13 mouse cellular contexts compared by ENCODE assay signal in the genomic region with DNA sequence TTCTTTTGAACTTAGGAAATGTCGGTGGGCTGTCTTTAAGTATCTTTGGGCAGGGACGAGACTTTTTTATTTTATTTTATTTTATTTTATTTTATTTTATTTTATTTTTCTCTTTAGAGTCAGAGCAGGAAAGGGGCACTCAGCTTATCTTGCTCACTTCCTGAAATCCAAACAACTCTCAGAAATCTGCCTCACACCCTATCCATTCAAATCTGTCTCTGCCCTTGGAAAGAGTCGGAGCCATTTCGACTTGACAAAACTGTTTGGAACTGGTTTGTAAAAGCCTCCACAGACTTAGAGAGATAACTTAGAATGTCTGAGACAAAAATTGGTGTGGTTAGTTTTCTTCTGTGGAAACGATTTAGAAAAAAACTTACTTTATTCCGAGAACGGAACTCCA.
"Had no signal": no experiment of that assay in that cellular context is flagged by ENCODE, and none has a peak within 500 bp of the region (broad histone marks: within the 10 kb centered on the region; RNA-seq: fewer than 3 reads in every experiment).

No protein-coding gene starts in this region.

- H3K27me3 ChIP-seq: liver, embryonic 15.5 days; midbrain, embryonic 12.5 days; neural tube, embryonic 13.5 days had no signal

- ATAC-seq: midbrain, embryonic 16.5 days had no signal

- H3K4me1 ChIP-seq: liver, embryonic 15.5 days; midbrain, embryonic 12.5 days; neural tube, embryonic 13.5 days had no signal

- H3K9ac ChIP-seq: kidney, embryonic 15.5 days; limb, embryonic 13.5 days; liver, embryonic 15.5 days; midbrain, embryonic 12.5 days; neural tube, embryonic 13.5 days had no signal

- H3K36me3 ChIP-seq: kidney, embryonic 15.5 days; limb, embryonic 13.5 days; liver, embryonic 15.5 days; midbrain, embryonic 12.5 days; neural tube, embryonic 13.5 days had no signal

- H3K27ac ChIP-seq: kidney, embryonic 15.5 days; limb, embryonic 13.5 days; liver, embryonic 15.5 days; midbrain, embryonic 12.5 days; neural tube, embryonic 13.5 days had no signal

- H3K4me3 ChIP-seq: kidney, embryonic 15.5 days; limb, embryonic 13.5 days; liver, embryonic 15.5 days; midbrain, embryonic 12.5 days; neural tube, embryonic 13.5 days had no signal

- DNase-seq: kidney, adult 2 months; kidney, postnatal 14 days; left cerebral cortex, postnatal 4 days; retina, postnatal 1 day; right cerebral cortex, postnatal 4 days; spleen, adult 18-20 months had no signal

- H3K4me2 ChIP-seq: kidney, embryonic 15.5 days; limb, embryonic 13.5 days; liver, embryonic 11.5 days; liver, embryonic 15.5 days; midbrain, embryonic 12.5 days; neural tube, embryonic 13.5 days had no signal

- H3K9me3 ChIP-seq: kidney, embryonic 15.5 days; limb, embryonic 13.5 days; liver, embryonic 15.5 days; midbrain, embryonic 12.5 days; neural tube, embryonic 13.5 days had no signal
